Mouse (Mus musculus): ENCODE measurements around the gene Kdelc2. TPM values are rescaled to one million over a fixed set of nuclear protein-coding genes. Genes with fewer than 3 reads are reported as not detected.
A peak's percentile ranks its signal among the peaks of the same experiment; 100 is the strongest.

The Kdelc2 gene
- polyA plus RNA-seq (2014; fragmentation: Nextera tagmentation; extraction: Ambion mirVana), result 15.5 and 25.3 TPM in 2 replicates

DNA sequence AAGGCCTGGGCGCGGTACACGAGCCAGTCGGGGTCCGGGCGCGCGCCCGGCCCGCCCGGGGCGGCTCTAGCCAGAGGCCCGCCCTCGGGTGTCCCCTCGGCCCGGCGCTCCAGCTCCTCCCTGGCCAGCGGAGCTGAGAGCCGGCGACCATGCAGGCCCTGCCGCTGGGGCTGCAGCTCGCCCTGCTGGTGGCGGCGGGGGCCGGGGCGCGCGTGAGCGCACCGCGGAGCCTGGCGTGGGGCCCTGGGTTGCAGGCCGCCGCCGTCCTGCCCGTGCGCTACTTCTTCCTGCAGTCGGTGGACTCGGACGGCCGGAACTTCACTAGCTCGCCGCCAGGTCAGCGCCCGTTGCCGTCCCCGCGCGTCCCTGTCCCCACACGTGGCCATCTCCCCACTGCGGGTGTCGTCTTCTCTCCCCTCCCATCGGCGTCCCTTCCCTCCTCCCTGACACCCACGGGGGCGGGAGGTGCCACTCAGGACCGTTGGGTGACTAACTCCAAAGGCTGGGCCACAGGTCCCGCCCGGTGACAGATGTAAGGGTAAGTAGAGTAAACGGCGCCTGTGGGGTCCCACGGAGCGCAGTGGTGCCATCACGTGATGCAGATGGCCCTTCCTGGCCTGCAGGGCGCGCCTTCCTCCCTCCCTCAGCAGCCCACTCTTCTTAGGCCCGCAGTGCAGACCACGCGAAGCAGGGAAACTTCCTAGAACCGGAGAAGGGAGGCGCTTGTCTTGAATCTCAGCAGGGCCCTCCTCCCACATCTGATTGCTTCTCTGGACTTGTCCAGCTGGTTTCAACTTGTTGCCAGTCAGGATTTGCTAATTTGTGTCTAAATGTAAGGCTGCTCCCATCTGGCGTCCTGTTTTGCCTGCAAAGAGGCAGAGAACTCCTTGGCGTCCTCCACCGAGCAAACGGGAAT is at the start of gene Kdelc2:
Kdelc2 (plus strand) TSS at position 75 of the 916 bp plus-strand sequence.
- peak; percentile 98 for ATAC-seq (ENCODE audit: low FRiP score, low TSS enrichment)
- Histone ChIP-seq H3K4me2 (replicated peaks; ENCODE audit: low read depth, low read length) (peak within 1 kb of the TSS; percentile 86), H3K27ac (ENCODE audit: low read depth, low read length) (peak within 1 kb of the TSS; percentile 98), H3K4me1 (ENCODE audit: control insufficient read depth, insufficient read depth, low read length) (peaks cover 3% of the 10 kb centered on the region), H3K9me3 (ENCODE audit: control insufficient read depth, low read length) (no peaks in the 10 kb centered on the region), H3K9ac (ENCODE audit: low read depth, low read length) (peak within 1 kb of the TSS; percentile 94), H3K27me3 (ENCODE audit: control insufficient read depth, insufficient read depth, low read length) (no peaks in the 10 kb centered on the region; the same call in 1 of the 2 replicates), H3K4me3 (ENCODE audit: low read length) (peak within 1 kb of the TSS; percentile 76), H3K36me3 (ENCODE audit: control insufficient read depth, insufficient read depth, low read length) (no peaks in the 10 kb centered on the region)
- under 1% methylated on average over 72 of the region's 75 CpGs for WGBS

DNA sequence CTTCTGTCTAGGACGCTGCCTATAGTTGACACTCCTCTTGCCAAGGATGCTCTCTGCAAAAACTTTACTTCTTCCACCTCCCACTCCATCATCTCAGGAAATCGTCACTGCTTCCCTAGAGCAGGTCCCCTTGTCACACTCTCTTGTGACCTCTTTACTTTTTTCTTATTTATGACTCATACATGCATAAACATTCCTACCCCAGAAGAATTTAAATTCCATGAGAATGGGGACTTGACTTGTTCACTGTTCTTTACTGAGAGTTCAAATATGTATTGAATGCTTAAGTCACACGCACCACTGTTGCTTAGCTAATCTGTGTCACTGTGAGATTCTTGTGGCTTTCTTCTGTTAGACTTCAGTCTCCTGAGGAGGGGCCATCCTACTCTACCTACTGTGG is 48.7 kb upstream of the Kdelc2 start:
- H3K27ac ChIP-seq (ENCODE audit: low read depth, low read length), result no peak overlapping the region
- no peaks in the 10 kb centered on the region for H3K4me1 ChIP-seq (ENCODE audit: control insufficient read depth, insufficient read depth, low read length)
- H3K36me3 ChIP-seq (ENCODE audit: control insufficient read depth, insufficient read depth, low read length), result no peaks in the 10 kb centered on the region
- no peaks in the 10 kb centered on the region for H3K27me3 ChIP-seq (ENCODE audit: control insufficient read depth, insufficient read depth, low read length)
- peaks cover 8% of the 10 kb centered on the region; the same call in 1 of the 2 replicates for H3K9me3 ChIP-seq (ENCODE audit: control insufficient read depth, low read length)
- no peak for ATAC-seq (ENCODE audit: low FRiP score, low TSS enrichment)
- 79% methylated on average over 3 of the region's 3 CpGs for WGBS
- H3K4me3 ChIP-seq (ENCODE audit: low read length), result no peak overlapping the region
- no peak overlapping the region for H3K9ac ChIP-seq (ENCODE audit: low read depth, low read length)
- H3K4me2 ChIP-seq (replicated peaks; ENCODE audit: low read depth, low read length), result no peak overlapping the region

DNA sequence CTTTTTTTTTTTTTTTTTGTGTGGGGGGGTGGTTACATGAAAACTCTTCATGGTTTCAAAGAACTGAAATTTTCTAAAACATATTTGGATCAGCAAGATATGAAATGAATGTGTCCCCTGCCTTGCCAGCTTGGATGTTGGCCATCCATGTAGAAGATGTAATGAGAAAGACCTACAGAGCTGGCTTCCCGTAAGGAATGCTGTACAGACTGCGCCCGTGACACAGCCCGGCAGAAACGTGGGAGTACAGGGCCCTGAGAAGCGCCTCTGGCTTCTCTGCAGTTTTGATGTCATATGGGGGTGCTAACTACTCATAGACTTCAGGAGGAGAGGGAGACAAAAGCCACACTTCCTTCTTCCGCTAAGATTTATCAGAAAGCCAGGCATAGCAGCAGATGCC is 44.2 kb upstream of the Kdelc2 start:
- Histone ChIP-seq H3K4me3 (ENCODE audit: low read length) (no peak overlapping the region), H3K27ac (ENCODE audit: low read depth, low read length) (no peak overlapping the region), H3K9me3 (ENCODE audit: control insufficient read depth, low read length) (no peaks in the 10 kb centered on the region), H3K4me2 (replicated peaks; ENCODE audit: low read depth, low read length) (no peak overlapping the region), H3K4me1 (ENCODE audit: control insufficient read depth, insufficient read depth, low read length) (no peaks in the 10 kb centered on the region), H3K36me3 (ENCODE audit: control insufficient read depth, insufficient read depth, low read length) (no peaks in the 10 kb centered on the region), H3K27me3 (ENCODE audit: control insufficient read depth, insufficient read depth, low read length) (peaks cover 9% of the 10 kb centered on the region; the same call in 1 of the 2 replicates), H3K9ac (ENCODE audit: low read depth, low read length) (no peak overlapping the region)
- ATAC-seq (ENCODE audit: low FRiP score, low TSS enrichment), result no peak
- 50% methylated on average over 7 of the region's 7 CpGs for WGBS

DNA sequence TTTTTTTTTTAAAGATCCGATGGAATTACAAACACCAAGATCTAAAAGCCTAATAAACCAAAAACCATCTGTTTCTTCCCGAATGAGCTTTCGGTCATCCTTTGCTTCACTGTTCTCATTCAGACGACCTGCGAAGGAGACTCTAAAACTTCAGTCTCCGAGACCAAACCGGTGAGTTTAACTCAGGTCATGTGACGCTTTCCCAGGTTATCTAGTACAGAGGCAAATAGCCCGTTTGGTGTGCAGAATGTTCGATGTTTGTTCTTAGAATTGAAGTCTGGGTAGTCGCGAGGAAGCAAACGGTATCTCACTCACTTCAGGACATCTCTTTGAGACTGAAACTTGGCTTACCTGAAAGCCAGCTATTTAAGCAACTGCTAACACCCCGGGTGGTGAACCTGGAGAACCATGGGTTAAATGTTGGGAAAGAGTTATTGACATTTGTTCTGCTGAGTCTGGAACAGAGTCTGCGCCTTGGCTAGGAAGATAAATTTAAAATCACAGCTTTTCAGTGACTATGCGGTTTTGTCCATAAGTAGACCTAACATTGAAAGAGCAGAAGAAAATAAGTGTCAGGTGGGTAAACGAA is 43.4 kb upstream of the Kdelc2 start:
- Histone ChIP-seq H3K9me3 (ENCODE audit: control insufficient read depth, low read length) (no peaks in the 10 kb centered on the region), H3K4me3 (ENCODE audit: low read length) (peak overlapping the region; percentile 45), H3K27ac (ENCODE audit: low read depth, low read length) (no peak overlapping the region), H3K9ac (ENCODE audit: low read depth, low read length) (peak overlapping the region; percentile 38; the same call in 1 of the 2 replicates), H3K4me2 (replicated peaks; ENCODE audit: low read depth, low read length) (peak overlapping the region; percentile 78), H3K36me3 (ENCODE audit: control insufficient read depth, insufficient read depth, low read length) (no peaks in the 10 kb centered on the region), H3K4me1 (ENCODE audit: control insufficient read depth, insufficient read depth, low read length) (no peaks in the 10 kb centered on the region), H3K27me3 (ENCODE audit: control insufficient read depth, insufficient read depth, low read length) (peaks cover 9% of the 10 kb centered on the region; the same call in 1 of the 2 replicates)
- WGBS, result 21% methylated on average over 17 of the region's 17 CpGs
- ATAC-seq (ENCODE audit: low FRiP score, low TSS enrichment), result no peak

DNA sequence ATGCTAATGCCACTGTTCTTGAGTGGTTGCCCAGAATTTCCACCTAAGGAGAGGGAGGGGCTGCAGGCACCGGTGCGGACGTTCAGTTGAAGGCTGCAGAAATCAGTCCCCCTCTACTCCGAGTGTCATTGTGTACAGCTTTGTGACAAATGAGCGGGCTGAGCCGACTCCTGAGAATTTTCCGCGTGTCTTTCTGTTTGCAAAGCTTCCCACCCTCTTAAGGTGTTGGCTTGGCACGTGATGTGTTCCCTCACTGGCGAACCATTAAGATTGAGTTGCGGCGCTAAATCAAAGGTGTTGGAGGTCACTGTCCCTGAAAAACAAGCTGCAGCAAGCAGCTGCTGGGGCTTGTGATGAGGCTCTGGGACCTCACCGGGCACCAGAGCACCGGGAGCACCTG is 42.9 kb upstream of the Kdelc2 start:
- no peaks in the 10 kb centered on the region for H3K4me1 ChIP-seq (ENCODE audit: control insufficient read depth, insufficient read depth, low read length)
- peak overlapping the region; percentile 45 for H3K4me3 ChIP-seq (ENCODE audit: low read length)
- H3K9me3 ChIP-seq (ENCODE audit: control insufficient read depth, low read length), result no peaks in the 10 kb centered on the region
- peak; percentile 39; the same call in 1 of the 2 replicates for ATAC-seq (ENCODE audit: low FRiP score, low TSS enrichment)
- H3K9ac ChIP-seq (ENCODE audit: low read depth, low read length), result peak overlapping the region; percentile 38
- H3K27ac ChIP-seq (ENCODE audit: low read depth, low read length), result no peak overlapping the region
- 2% methylated on average over 14 of the region's 14 CpGs for WGBS
- peak overlapping the region; percentile 78 for H3K4me2 ChIP-seq (replicated peaks; ENCODE audit: low read depth, low read length)
- peaks cover 9% of the 10 kb centered on the region; the same call in 1 of the 2 replicates for H3K27me3 ChIP-seq (ENCODE audit: control insufficient read depth, insufficient read depth, low read length)
- H3K36me3 ChIP-seq (ENCODE audit: control insufficient read depth, insufficient read depth, low read length), result no peaks in the 10 kb centered on the region

DNA sequence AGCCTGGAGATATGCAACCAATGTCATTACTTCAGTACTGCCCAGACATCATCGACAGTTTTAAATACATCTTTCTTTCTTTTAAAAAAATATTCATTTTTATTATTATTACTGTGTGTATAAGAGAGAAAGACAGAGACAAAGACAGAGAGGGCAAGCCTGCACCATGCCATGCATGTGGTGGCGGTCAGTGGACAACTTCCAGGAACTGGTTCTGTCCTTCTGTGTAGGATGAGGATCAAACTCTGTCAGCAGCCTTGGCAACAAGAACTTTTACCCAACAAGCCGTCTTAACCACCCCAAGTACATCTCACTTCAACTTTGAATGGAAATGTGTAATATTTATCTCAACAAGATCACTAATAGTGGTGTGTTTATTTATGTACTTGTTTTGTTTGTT is 41.8 kb upstream of the Kdelc2 start:
- 83% methylated on average over 3 of the region's 3 CpGs for WGBS
- Histone ChIP-seq H3K27me3 (ENCODE audit: control insufficient read depth, insufficient read depth, low read length) (peaks cover 9% of the 10 kb centered on the region; the same call in 1 of the 2 replicates), H3K4me3 (ENCODE audit: low read length) (no peak overlapping the region), H3K9ac (ENCODE audit: low read depth, low read length) (no peak overlapping the region), H3K36me3 (ENCODE audit: control insufficient read depth, insufficient read depth, low read length) (no peaks in the 10 kb centered on the region), H3K4me1 (ENCODE audit: control insufficient read depth, insufficient read depth, low read length) (no peaks in the 10 kb centered on the region), H3K4me2 (replicated peaks; ENCODE audit: low read depth, low read length) (peak overlapping the region; percentile 78; the same call in 1 of the 2 replicates), H3K9me3 (ENCODE audit: control insufficient read depth, low read length) (no peaks in the 10 kb centered on the region), H3K27ac (ENCODE audit: low read depth, low read length) (no peak overlapping the region)
- ATAC-seq (ENCODE audit: low FRiP score, low TSS enrichment), result no peak

DNA sequence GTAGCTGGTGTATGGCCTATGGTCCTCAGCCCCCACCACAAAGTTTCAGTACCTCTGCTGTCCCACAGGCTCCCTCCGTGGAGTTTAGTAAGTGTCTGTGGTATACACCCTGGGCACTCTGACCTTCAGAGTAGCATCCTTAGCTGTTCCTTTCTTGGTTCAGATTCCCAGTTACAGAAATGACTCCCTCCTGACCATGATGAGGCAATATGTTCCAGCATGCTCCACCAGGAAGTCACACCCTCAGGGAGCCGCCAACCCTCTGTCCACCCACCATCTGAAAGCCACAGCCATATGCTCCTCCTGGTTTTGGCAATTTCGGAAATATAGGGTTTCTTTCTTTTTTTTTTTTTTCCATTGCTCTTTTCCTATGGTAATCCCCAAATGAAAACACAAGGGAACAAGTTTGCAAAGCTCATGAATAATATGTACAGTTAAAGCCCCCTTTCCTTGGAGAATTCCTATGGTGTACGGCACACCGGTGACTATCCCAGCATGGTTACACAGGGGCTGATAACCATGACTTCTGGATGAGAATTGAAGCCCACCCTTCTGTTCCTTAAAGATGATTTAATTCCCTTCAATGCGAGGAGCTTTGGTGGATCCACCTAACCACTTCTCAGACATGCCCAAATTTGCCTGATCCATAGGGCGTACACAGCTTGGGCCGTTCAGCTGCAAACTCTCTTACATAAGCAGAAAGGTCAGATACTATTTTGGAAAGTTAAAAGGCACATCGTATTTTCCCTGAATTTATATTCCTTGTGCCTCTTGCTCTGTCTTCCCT is 39.0 kb upstream of the Kdelc2 start:
- no peak overlapping the region for H3K4me3 ChIP-seq (ENCODE audit: low read length)
- no peaks in the 10 kb centered on the region for H3K4me1 ChIP-seq (ENCODE audit: control insufficient read depth, insufficient read depth, low read length)
- H3K4me2 ChIP-seq (replicated peaks; ENCODE audit: low read depth, low read length), result no peak overlapping the region
- no peaks in the 10 kb centered on the region for H3K36me3 ChIP-seq (ENCODE audit: control insufficient read depth, insufficient read depth, low read length)
- no peak overlapping the region for H3K27ac ChIP-seq (ENCODE audit: low read depth, low read length)
- 79% methylated on average over 9 of the region's 9 CpGs for WGBS
- H3K9me3 ChIP-seq (ENCODE audit: control insufficient read depth, low read length), result no peaks in the 10 kb centered on the region
- H3K27me3 ChIP-seq (ENCODE audit: control insufficient read depth, insufficient read depth, low read length), result peaks cover 9% of the 10 kb centered on the region; the same call in 1 of the 2 replicates
- ATAC-seq (ENCODE audit: low FRiP score, low TSS enrichment), result no peak
- H3K9ac ChIP-seq (ENCODE audit: low read depth, low read length), result no peak overlapping the region

DNA sequence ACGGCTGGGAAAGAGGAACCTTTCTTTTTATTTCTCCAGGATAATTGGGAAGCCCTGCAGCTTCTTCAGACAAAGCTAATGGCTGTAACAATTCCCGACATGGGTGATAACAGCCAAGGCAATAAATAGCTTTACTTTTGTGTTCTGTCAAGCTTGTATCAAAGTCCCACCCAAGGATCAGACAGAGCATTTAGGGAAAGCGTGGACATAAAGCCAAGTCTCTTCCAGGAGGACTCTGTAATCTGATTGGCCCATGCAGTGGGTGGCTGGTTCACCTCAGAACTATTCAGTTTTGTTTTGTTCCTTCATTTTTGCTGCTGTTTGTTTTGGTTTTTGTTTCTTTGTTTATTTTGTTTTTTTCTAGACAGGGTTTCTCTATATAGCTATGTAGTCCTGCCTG is 38.1 kb upstream of the Kdelc2 start:
- Histone ChIP-seq H3K36me3 (ENCODE audit: control insufficient read depth, insufficient read depth, low read length) (no peaks in the 10 kb centered on the region), H3K27me3 (ENCODE audit: control insufficient read depth, insufficient read depth, low read length) (peaks cover 9% of the 10 kb centered on the region; the same call in 1 of the 2 replicates), H3K4me2 (replicated peaks; ENCODE audit: low read depth, low read length) (no peak overlapping the region), H3K9ac (ENCODE audit: low read depth, low read length) (no peak overlapping the region), H3K4me1 (ENCODE audit: control insufficient read depth, insufficient read depth, low read length) (no peaks in the 10 kb centered on the region), H3K9me3 (ENCODE audit: control insufficient read depth, low read length) (no peaks in the 10 kb centered on the region; the same call in 1 of the 2 replicates), H3K27ac (ENCODE audit: low read depth, low read length) (no peak overlapping the region), H3K4me3 (ENCODE audit: low read length) (no peak overlapping the region)
- 42% methylated on average over 3 of the region's 3 CpGs for WGBS
- no peak for ATAC-seq (ENCODE audit: low FRiP score, low TSS enrichment)

All from kidney, embryonic 14.5 days (tissue).